Mouse (Mus musculus): ENCODE data around the gene Pik3cg.

DNA sequence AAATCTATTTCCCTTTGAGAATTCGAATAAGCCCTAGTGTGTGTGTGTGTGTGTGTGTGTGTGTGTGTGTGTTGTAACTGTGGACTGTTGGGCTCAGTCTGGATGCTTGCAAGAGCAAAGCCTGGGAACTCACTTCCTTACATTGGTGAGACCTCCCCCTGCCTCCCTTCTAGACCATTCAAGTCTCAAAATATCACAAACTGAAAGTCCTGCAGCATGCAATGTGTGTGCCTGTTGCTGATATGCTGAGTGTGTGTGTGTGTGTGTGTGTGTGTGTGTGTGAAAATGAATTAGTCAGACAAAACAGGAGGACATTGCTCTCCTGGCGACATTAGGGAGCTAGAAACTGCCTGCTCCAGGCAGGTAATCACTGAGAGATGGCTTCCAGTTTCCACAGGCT lies 492 bp upstream of the Pik3cg start:
- TF ChIP-seq CTCF (IDR thresholded peaks at IDR 0.05; ENCODE audit: control insufficient read depth, insufficient read depth, insufficient replicate concordance, low read depth, low read length) (no peak), POLR2A (IDR thresholded peaks at IDR 0.05; ENCODE audit: control insufficient read depth, low read depth, low read length) (no peak)

Data from testis, adult 2 months (tissue).